Mouse (Mus musculus): ENCODE measurements around the gene Cdc123.

Cdc123 gene

DNA sequence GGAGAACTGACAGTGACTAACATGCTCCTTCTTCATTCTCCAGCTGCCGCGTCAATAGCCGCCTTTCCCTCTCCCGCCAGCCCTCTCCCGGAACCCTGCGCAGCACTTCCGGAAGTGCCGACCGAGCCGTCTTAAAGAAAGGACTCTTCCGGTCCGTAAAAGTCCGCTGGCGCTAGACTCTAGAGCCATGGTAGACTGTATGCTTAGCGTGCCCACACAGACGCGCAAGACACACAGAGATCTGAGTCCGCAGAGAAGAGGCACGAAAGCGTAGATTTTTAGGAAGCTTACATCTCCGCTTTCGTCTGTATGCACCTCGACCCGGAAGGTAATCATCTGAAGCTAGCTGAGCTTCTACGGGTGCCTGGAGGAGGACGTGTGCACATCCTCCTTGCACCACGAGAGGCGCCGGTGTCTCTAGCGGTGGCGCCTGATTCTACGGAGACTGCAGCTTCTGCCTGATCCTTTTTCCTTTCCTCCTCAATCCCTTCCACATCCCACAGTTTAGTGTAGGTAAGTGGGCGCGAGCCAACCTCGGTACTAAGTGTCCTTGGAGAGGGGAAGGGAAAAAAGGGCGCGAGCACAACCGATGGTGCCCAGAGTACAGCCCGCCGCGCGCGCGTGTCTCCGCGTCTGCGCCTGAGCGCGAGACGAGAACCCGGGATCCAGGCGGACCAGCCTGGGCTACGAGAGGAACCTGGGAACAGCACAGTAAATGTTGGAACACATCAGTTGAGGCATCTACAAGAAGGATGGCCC is at the start of gene Cdc123, which contains the start of gene Nudt5:
Cdc123 (minus strand) TSS at position 292 of the 759 bp plus-strand sequence.
Nudt5 (plus strand) TSS at position 147 of the 759 bp plus-strand sequence.
- DNase-seq (ENCODE audit: low read depth, low spot score) = peak; percentile 99

DNA sequence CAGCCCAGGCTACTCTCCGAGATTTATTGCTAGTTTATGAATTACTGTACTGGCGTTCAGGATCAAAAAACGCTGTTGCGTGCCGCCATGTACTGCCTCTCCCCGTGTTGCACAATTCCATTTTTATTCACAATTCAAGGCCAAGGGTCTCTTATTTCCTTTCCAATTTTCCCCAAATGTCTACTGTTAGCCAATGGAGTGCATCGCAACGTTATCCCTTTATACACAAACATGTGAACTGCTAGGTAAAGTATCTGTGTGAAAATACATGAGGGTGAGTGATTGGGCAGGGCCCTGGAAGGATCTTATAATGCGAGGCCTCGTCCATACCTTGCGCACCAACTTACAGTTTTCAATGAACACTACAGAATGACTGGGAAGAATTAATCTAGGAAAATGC is 49.3 kb upstream of the Cdc123 start:
- DNase-seq (ENCODE audit: low read depth, low spot score) = peak; percentile 32

DNA sequence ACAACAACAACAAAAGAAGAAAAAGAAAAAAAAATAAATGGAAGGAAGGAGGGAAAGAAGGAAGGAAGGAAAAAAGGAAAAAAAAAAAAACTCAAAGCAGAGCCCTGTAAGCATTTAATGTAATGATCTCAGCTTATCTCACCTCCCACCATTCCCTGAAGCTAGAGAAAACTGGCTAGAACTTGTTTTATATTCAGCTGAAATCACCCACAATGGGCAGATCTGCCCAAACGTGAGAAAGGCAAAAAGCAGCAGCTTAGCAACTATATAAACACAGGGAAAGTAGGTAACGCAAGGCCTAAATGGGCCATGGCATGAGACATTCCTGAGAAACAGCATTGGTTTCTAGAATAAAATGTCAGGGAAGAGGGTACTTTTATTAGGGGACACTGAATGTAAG is 44.4 kb upstream of the Cdc123 start:
- peak; percentile 73 for DNase-seq (ENCODE audit: low read depth, low spot score)

DNA sequence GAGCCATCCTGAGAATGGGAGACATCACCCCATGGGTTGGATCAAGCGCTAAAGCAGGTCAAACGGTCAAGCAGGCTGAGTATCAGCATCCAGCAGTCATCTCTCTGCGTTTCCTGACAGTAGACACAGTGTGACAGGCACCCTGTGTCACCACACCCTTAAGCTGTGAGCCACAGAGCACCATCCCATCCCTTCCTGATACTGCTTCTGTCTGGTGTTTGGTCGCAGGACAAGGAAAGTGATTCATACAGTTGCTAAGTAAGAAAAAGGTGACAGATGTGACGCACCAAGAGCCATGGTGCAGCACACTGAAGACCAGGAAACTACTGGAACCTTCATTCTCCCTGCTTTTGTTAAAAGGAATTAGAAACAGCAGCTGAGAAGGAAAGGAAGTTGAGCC is 43.9 kb upstream of the Cdc123 start:
- DNase-seq (ENCODE audit: low read depth, low spot score) = peak; percentile 38

DNA sequence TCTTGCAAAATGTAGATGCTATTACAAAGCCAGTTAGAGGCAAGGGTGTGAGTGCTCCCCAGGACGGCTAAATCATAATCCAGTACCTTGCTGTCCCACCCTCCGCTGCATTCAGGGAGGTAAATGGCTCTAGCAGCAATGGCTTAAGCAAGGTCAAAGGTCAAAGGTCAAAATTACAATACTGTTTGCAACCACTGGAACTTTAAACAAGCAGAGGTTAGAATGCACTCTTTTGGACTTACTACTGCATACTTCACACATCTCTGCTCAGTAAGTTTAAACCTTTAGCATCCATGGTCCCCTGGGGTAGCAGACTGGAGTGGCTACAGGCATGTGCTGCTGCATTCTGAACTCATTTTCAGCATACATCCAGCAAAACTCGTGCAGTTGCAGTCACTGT is 32.5 kb upstream of the Cdc123 start:
- DNase-seq (ENCODE audit: low read depth, low spot score) = no peak

DNA sequence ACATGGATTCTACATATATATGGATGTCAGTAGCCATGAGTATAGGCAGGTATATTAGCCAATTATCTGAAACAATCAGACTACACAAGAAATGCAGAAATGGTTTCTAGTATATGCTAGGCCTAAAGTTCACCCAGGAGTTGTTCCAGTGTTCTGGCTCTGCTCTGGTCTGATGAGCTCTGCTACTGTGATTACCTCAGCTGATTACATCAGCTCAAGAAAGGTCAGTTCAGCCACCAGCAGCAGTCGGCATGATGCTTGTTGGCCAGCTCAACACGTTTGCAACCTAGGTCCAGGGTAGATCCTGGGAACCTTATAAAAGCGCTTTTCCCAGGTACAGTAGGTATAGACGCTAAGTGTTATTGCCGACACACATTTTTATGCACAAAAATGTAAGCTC is 24.8 kb upstream of the Cdc123 start:
- DNase-seq (ENCODE audit: low read depth, low spot score) = no peak

DNA sequence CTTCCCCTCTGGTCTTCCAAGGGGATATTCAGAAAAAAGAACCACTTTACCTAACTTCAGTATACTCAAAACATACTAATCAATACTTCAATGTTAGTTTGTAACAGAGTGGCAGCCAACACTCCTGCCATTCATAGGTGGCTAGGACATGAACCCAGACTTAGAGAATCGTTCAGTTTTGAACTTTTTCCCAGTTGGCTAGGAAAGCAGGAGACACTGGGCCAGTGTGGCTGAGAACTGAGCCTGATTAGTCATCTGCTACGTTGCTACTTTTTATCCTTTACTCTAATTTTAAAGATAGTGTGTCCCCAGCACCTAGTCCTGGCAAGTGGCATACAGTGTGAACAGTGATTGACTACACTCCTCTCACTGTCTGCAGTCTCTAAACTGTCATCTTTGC is 22.7 kb upstream of the Cdc123 start:
- DNase-seq (ENCODE audit: low read depth, low spot score) = no peak

DNA sequence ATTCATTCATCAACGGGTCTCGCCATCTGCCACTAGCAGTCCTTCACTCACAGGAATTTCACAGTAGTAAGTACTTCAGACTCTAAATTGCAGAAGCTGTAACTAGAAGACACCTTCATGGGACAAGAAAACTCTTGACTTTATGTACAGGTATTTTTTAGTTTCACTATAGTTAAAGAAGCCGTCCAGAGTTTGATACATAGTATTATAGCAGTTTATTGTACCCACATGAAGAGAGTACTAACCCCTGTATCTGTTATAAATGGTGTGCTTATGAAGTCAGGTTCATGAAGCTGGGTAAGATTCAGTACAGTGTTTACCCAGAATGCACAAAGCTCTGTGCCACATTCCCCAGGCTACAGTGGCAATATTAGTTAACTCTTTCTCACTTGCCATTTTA is 17.9 kb upstream of the Cdc123 start, which contains the start of gene Gm13199:
Gm13199 (minus strand) TSS at position 101 of the 400 bp plus-strand sequence.
- no peak for DNase-seq (ENCODE audit: low read depth, low spot score)

DNA sequence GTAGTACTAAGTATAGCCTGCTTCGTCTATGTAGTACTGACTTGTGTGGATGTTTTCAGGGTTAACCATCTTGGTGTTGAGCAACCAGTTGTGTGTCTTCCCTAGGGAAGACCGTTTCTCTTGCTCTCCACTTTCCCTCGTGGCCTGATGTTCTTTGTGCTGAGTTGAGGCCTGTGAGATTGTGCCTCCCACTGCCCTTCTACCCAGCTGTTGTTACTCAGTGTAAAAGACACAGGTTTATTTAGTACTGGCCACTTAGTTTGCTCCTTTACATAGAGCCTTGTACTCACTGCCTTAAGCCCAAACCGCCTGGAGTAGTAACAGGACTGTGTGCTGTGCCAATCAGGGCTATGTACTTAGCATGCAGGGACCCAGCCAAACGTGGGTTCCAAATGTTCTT is 6.9 kb upstream of the Cdc123 start:
- DNase-seq (ENCODE audit: low read depth, low spot score) = peak; percentile 18

DNA sequence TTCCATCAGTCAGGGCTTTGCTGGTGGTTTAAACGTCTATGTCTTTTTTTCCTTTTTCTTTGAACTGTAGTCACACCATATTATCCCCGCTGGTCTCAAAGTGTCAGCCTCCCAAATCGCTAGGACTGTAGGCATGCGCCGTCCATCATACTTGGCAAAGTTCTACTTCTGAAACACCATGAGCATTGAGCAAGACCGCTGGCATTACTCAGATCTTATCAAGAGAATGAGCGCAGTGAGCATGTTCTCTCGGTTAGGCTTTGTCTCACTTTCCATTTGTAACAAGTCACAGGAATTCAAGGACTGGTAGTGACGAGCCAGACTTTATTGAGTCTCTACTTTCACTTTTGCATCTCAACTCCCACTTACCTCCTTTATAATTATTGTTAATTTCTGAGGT is 6.2 kb upstream of the Cdc123 start:
- no peak for DNase-seq (ENCODE audit: low read depth, low spot score)

DNA sequence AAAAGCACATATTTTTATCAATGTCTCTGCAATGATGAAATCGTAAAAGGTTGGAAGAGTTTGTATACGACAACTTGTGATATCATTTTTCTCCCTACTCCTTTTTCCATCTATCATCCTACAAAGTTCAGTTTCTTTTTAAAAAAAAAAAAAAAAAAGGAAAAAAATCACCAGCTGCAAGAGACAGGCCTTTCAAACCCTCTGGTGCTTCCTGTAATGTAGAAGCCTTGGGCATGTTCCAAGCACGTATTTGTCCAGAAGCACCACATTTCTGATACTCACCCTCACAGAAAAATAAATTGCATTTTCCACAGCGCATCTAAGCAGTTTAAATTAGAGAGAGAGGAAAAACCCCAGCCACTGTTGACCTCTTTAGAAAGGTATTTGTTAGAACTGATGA is 862 bp upstream of the Cdc123 start:
- no peak for DNase-seq (ENCODE audit: low read depth, low spot score)

DNA sequence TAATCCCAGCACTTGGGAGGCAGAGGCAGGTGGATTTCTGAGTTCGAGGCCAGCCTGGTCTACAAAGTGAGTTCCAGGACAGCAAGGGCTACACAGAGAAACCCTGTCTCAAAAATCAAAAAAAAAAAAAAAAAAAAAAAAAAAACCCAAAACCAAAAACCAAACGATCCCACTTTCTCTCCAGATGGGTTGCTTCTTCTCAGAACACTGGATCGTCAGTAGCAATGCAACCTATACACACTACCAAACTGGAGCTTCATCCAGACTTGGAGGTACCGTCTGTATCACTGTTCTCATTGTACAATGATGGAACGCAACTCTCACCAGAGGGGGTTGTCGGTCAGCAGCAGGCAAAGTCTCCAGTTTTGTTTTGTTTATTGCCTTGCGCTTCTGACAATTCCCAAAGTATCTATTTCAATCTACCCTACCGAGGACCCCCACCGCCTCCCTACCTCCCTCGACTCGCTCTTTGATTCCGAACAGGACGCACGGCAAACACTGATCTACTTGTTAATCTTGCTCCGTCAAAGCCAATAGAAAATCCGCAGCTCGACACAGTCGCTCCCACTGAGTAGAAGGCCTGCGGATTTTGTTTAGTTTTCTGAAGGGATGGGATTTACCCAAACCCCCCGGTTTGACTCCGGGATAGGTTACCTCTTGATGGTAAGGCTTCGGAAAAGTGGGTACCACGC is 637 bp downstream of the Cdc123 start:
- DNase-seq (ENCODE audit: low read depth, low spot score) = no peak

DNA sequence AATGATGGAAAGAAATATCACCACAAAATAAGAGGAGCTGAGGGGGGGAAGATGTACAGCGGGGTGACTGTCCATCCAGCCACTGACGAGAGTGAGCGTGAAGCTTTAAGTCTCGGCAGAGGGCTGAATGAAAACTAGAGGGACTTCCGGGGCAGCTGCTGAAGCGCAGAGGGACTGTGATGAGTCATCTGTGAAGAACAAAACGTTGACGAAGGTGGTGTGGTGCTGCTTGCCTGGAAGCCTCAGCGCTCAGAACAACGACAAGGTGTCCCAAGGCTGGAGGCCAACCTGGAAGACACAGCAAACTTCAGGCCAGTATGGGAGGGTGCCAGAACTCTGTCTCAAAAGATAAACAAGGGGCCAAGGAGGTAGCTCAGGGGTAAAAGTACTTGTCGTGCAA is 4.1 kb downstream of the Cdc123 start:
- no peak for DNase-seq (ENCODE audit: low read depth, low spot score)

DNA sequence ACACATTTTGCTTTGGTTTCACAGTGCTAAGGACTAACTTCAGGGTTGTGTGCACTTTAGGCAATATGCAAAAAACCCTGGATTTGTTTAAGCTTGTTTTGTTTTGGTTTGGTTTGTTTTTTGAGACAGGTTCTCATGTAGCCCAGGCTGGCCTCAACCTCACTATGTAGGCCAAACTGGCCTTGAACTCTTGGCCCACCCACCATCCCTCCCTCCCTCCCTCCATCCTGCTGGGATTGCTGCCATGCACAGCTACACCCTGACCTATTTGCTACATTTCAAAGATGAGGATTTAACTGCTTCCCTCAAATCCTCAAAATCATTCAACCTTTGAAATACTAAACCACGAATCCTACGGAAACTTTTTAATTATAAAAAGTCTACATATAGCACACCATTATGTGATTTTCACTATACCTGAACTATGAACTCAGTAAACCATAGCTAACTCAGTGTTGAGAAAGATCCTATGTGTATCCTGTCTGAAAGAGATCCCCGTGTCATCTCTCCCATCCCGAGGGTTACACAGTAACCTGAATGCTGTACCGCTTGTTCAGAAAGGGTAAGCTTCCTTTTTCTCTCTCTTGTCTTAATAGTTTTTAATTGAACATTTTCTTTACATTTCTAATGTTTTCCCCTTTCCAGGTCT is 19.6 kb downstream of the Cdc123 start:
- no peak for DNase-seq (ENCODE audit: low read depth, low spot score)

DNA sequence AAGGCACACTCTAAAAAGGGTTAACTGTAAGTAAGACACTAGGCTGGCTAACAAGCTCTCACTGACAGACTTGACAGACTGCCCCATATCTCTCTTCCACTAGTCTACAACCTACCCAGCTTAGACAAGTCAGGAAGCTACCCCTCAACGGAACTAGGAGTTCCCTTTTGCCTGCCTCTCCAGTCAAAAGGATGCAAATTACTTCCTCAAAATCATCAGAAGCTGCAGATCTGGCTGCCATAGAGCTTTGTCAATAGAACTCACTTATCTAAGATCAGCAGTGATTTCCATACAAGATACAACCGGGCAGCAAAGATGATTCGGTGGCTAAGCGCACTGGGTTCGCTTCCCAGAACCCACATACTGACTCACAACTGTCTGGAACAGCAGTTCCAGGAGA is 20.3 kb downstream of the Cdc123 start:
- no peak for DNase-seq (ENCODE audit: low read depth, low spot score)

DNA sequence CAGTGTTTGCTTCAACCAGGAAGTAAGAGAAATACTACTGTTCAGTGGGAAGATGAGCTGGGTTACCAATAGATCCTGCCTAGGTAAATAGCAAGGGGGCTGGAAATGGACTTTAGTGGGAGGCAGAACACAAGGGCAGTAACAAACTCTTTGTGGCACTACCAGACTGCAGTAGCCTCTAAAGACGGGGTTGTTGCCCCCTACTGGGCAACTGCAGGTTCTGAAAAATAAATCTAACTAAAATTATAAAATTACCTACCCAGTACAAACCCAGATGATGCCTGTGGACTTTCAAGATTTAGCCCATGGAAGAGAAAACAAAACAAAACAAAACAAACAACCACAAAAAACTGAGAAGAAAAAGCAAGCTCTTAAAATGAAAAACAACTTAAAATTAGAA is 20.8 kb downstream of the Cdc123 start:
- DNase-seq (ENCODE audit: low read depth, low spot score) = peak; percentile 31

DNA sequence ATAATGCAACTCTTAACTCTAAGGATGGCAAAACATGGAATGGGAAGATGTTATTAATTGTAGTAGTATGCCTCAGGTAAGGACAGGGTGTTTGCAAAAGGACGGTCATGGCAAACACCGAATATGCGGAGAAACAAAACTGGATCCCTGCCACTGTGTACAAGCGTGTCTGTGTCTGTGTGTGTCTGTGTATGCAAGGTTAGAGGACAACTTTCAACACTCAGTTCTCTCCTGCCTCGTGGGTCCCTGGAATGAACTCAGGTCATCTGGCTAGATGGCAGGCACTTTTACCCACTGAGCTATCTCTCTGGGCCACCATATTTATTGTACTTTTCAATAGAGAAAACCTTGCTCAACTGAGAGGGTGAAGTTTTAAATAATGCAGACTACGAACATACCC is 22.5 kb downstream of the Cdc123 start:
- DNase-seq (ENCODE audit: low read depth, low spot score) = no peak

DNA sequence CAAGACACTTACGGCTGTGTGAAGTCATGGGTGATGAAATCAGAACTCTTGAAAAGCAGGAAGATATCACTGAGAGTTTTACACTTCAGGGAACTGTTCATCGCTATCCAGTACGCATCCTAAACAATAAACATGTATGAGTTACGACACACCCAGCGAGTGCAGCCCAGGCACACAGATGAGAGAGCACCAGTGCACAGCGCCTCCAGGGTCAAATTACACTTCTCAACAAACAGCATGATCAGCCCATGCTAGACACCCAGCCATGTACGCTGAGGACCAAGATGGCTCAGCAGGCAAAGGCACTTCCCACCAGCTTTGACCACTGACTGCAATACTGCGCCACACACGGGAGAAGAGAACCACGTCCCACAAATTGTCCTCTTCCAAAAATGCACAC is 23.7 kb downstream of the Cdc123 start:
- no peak for DNase-seq (ENCODE audit: low read depth, low spot score)

DNA sequence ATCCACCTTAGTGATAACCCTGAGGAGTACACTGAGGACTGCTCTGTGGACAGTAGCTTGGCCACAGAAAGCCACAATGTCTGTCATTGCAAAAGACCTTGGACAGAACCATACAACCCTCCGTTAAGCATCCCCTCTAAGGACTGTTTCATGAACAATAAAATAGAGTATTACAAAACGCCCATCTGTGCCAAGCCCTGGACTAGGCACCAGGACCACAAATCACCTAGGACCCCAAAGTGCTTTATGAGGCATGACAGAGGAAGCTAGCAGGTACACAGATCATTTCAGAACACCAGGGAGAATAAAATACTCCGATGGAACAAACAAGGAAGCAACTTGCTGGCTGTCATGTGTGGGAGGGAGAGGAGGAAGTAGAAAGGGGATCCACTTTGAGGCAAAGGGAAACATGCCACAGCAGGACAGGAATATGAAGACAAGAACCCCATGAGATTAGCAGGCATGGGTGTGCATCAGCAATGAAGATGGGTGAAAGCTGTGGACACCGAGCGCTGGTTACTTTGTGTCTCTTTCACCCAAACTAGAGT is 33.7 kb downstream of the Cdc123 start:
- DNase-seq (ENCODE audit: low read depth, low spot score) = no peak

DNA sequence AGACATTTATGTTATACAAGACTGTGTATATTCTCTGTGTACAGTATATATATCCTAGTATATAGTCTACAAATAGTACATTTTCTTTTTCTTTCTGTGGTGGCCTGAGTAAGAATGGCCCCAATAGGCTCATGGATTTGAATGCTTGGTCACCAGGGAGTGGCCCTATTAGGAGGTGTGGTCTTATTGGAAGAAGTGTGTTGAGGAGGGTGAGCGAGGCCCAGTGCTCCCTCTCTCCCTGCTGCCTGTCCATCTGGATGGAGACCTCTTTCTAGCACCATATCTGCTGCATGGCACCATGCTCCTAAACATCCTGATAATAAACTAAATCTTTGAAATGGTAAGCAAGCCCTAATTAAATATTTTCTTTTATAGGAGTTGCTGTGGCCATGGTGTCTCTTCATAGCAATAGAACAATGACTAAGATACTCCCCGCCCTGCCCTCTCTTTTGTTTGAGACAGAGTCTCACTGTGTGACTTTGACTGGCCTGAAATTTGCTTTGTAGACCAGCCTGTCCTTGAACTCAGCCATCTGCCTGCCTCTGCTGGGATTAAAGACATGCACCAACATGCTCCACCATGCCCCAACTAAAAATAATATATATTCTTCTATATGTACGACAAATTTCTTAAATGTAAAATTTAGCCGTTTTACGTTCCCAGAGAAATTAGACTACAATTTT is 34.8 kb downstream of the Cdc123 start:
- DNase-seq (ENCODE audit: low read depth, low spot score) = no peak

DNA sequence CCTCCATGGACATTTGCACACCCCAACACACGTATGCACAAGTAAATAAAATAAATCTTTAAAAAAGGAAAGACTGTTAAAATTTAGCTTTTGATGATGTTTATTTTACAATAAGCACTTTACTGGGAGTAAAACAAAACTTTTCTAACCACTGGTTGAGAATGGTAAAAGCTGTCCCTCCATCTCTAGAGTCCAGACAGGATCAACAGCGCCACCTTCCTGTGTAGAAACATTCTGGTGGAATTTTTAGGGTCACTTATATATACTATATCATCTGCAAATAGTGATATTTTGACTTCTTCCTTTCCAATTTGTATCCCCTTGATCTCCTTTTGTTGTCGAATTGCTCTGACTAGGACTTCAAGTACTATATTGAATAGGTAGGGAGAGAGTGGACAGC is 38.8 kb downstream of the Cdc123 start:
- peak; percentile 42 for DNase-seq (ENCODE audit: low read depth, low spot score)

DNA sequence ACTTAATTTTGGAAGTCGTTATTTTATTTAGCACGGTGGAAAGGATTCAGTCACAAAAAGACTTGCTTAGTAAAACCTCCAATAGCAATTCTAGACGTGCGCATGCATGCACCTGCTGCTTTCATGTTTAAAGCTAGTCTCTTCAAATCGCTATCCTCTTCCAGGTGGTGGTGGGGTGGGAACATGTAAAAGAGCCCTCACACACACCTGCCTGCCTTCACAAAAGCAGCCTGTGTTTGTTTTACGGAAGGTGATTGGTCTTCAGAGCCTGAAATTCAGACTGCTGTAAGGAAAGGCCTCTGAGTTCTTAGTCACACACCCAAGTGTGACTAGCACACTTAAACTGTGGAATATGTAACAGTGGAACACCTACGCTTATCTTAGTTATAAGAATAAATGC is 39.7 kb downstream of the Cdc123 start:
- DNase-seq (ENCODE audit: low read depth, low spot score) = peak; percentile 16
